Mouse (Mus musculus): ENCODE results near the gene Gtf2ird1. TPM values are rescaled to one million over a fixed set of nuclear protein-coding genes. Genes with fewer than 3 reads are reported as not detected.

Gene Gtf2ird1
- polyA plus RNA-seq, 2 experiments: 99.0 to 100 TPM

- Histone ChIP-seq H3K4me1 (ENCODE audit: control insufficient read depth, insufficient read depth, low read length) (peaks cover 16% of the 10 kb centered on the region), H3K4me2 (replicated peaks; ENCODE audit: low read depth, low read length, severe bottlenecking) (no peak overlapping the region), H3K27ac (replicated peaks; ENCODE audit: low read depth, low read length) (peak overlapping the region; percentile 58; the same call in 1 of the 2 replicates), H3K36me3 (ENCODE audit: control insufficient read depth, insufficient read depth, low read length) (peaks cover 38% of the 10 kb centered on the region), H3K9me3 (ENCODE audit: control insufficient read depth, low read length) (no peaks in the 10 kb centered on the region), H3K9ac (ENCODE audit: low read depth, low read length, severe bottlenecking) (0 out of 2 replicates have a peak overlapping the region, but pooled peaks have one; percentile 8), H3K4me3 (replicated peaks; ENCODE audit: low read length) (no peak overlapping the region), H3K27me3 (ENCODE audit: control insufficient read depth, insufficient read depth, low read length) (no peaks in the 10 kb centered on the region)
- DNase-seq (ENCODE audit: low spot score) (peak; percentile 52), ATAC-seq (ENCODE audit: low FRiP score, low read depth) (peak; percentile 58)
- WGBS: 27% methylated on average over 10 of the region's 10 CpGs
- TF ChIP-seq POLR2A (IDR thresholded peaks at IDR 0.05; ENCODE audit: borderline replicate concordance, extremely low read depth, insufficient read depth, insufficient read length): no peak
Observed at GRCm38 (mm10) chr5:134445895-134446294, 10.6 kb downstream of the Gtf2ird1 start.

DNA sequence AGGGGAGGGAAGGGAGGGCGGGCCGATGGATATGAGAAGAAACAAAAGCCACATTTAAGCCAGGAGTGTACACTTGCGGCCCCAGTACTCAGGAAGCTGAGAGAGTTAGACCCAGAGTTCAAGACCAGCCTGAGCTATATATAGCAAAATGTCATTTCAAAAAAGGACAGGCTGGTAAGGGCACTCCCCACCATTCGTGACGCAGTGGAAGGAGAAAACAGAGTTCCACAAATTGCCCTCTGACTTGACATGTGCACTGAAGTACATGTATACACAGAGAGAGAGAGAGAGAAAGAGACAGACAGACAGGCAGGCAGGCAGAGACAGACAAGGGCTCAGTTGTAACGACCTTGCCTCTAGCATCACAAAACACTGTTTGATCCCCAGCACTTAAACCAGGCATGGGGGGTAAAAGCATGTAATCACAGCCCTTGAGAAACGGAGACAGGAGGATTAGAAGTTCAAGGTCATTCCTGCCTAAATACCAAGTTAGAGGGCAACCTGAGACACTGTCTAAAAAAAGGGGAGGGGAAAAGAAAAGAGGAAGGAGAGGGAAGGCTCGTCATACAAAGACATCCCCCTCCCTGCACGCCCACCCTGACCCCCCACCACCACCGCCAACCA lies 11.2 kb downstream of the Gtf2ird1 start:
- no peaks in the 10 kb centered on the region for H3K27me3 ChIP-seq (ENCODE audit: control insufficient read depth, insufficient read depth, low read length)
- DNase-seq (ENCODE audit: low spot score) (no peak), ATAC-seq (ENCODE audit: low FRiP score, low read depth) (no peak)
- no peaks in the 10 kb centered on the region for H3K9me3 ChIP-seq (ENCODE audit: control insufficient read depth, low read length)
- H3K4me2 ChIP-seq (replicated peaks; ENCODE audit: low read depth, low read length, severe bottlenecking): no peak overlapping the region
- H3K27ac ChIP-seq (replicated peaks; ENCODE audit: low read depth, low read length): peak overlapping the region; percentile 58
- H3K4me3 ChIP-seq (replicated peaks; ENCODE audit: low read length): no peak overlapping the region
- peaks cover 19% of the 10 kb centered on the region for H3K4me1 ChIP-seq (ENCODE audit: control insufficient read depth, insufficient read depth, low read length)
- H3K36me3 ChIP-seq (ENCODE audit: control insufficient read depth, insufficient read depth, low read length): peaks cover 36% of the 10 kb centered on the region
- 65% methylated on average over 10 of the region's 10 CpGs for WGBS
- H3K9ac ChIP-seq (ENCODE audit: low read depth, low read length, severe bottlenecking): 0 out of 2 replicates have a peak overlapping the region, but pooled peaks have one; percentile 8
- no peak for TF ChIP-seq POLR2A (IDR thresholded peaks at IDR 0.05; ENCODE audit: borderline replicate concordance, extremely low read depth, insufficient read depth, insufficient read length)

DNA sequence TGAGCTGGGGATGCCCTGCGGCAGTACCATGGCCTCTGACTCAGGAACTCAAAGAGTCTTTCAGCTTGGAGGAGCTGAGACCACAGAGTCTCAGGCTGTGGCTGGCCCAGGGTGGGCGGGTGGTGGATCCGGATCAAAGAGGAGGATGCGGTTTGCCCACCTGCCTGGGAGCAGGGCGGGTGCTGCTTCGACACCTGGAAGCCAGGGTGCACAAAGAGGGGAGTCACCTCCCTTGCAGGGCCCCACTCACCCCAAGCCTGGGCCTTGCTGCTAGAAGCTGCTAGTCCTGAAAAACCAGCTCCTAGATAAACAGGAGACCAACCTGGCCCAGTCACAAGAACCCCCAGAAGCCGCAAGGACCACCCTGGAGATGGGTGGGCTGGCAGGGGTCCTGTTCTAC lies 12.0 kb downstream of the Gtf2ird1 start:
- ATAC-seq (ENCODE audit: low FRiP score, low read depth): no peak

DNA sequence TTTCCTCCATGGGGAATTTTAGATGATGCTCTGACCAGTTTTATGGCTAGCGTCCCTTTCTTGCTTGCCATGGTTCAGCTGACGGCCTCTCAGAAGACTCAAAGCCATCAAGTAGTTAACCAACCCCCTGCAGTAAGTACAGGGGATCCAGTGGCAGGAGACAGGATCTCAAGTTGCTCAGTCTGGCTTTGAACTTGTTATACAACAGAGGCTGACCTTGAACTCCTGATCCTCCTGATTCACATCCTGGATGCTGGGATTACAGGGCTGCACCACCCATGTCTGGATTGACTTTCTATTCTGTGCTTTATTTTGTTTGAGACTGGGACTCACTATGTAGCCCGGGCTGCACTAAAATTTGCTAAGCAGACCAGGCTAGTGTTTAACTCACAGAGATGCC lies 14.4 kb downstream of the Gtf2ird1 start:
- Histone ChIP-seq H3K27me3 (ENCODE audit: control insufficient read depth, insufficient read depth, low read length) (no peaks in the 10 kb centered on the region), H3K36me3 (ENCODE audit: control insufficient read depth, insufficient read depth, low read length) (peaks cover 42% of the 10 kb centered on the region), H3K27ac (replicated peaks; ENCODE audit: low read depth, low read length) (no peak overlapping the region), H3K4me2 (replicated peaks; ENCODE audit: low read depth, low read length, severe bottlenecking) (no peak overlapping the region), H3K9me3 (ENCODE audit: control insufficient read depth, low read length) (no peaks in the 10 kb centered on the region), H3K9ac (ENCODE audit: low read depth, low read length, severe bottlenecking) (no peak overlapping the region), H3K4me3 (replicated peaks; ENCODE audit: low read length) (no peak overlapping the region), H3K4me1 (ENCODE audit: control insufficient read depth, insufficient read depth, low read length) (peaks cover 32% of the 10 kb centered on the region)
- no peak for ATAC-seq (ENCODE audit: low FRiP score, low read depth)
- no peak for TF ChIP-seq POLR2A (IDR thresholded peaks at IDR 0.05; ENCODE audit: borderline replicate concordance, extremely low read depth, insufficient read depth, insufficient read length)
- WGBS: 87% methylated on average over 3 of the region's 3 CpGs
- DNase-seq (ENCODE audit: low spot score): no peak

More for the DNA sequence above, 12.0 kb downstream of the Gtf2ird1 start:
- Histone ChIP-seq H3K4me3 (replicated peaks; ENCODE audit: low read length) (no peak overlapping the region), H3K4me2 (replicated peaks; ENCODE audit: low read depth, low read length, severe bottlenecking) (no peak overlapping the region), H3K9me3 (ENCODE audit: control insufficient read depth, low read length) (no peaks in the 10 kb centered on the region), H3K9ac (ENCODE audit: low read depth, low read length, severe bottlenecking) (no peak overlapping the region), H3K27me3 (ENCODE audit: control insufficient read depth, insufficient read depth, low read length) (no peaks in the 10 kb centered on the region), H3K36me3 (ENCODE audit: control insufficient read depth, insufficient read depth, low read length) (peaks cover 42% of the 10 kb centered on the region), H3K4me1 (ENCODE audit: control insufficient read depth, insufficient read depth, low read length) (peaks cover 23% of the 10 kb centered on the region), H3K27ac (replicated peaks; ENCODE audit: low read depth, low read length) (0 out of 2 replicates have a peak overlapping the region, but pooled peaks have one; percentile 33)
- DNase-seq (ENCODE audit: low spot score): no peak
- no peak for TF ChIP-seq POLR2A (IDR thresholded peaks at IDR 0.05; ENCODE audit: borderline replicate concordance, extremely low read depth, insufficient read depth, insufficient read length)
- 91% methylated on average over 7 of the region's 7 CpGs for WGBS

DNA sequence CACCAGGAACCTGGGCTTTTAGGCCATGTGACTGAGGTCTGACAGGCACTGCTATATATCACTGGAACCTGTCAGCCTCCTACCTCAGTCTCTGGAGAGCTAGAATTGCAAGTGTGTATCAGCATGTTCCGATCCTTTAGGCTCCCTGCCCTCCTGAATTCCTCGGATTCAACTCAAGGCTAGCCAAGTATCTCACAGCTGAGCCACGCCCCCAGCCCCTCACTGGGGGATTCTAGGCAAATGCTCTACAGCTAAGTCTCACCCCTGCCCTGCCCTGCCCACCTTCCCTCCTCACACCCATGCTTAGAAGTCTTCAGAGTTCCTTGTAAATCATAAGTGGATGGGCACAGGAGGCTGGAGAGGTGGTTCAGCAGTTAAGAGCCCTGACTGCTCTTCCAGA lies 15.4 kb downstream of the Gtf2ird1 start:
- no peak overlapping the region for H3K9ac ChIP-seq (ENCODE audit: low read depth, low read length, severe bottlenecking)
- ATAC-seq (ENCODE audit: low FRiP score, low read depth) (no peak), DNase-seq (ENCODE audit: low spot score) (no peak)
- H3K4me2 ChIP-seq (replicated peaks; ENCODE audit: low read depth, low read length, severe bottlenecking): no peak overlapping the region
- H3K36me3 ChIP-seq (ENCODE audit: control insufficient read depth, insufficient read depth, low read length): peaks cover 39% of the 10 kb centered on the region
- H3K4me3 ChIP-seq (replicated peaks; ENCODE audit: low read length): no peak overlapping the region
- TF ChIP-seq POLR2A (IDR thresholded peaks at IDR 0.05; ENCODE audit: borderline replicate concordance, extremely low read depth, insufficient read depth, insufficient read length): no peak
- no peaks in the 10 kb centered on the region for H3K9me3 ChIP-seq (ENCODE audit: control insufficient read depth, low read length)
- no peaks in the 10 kb centered on the region for H3K27me3 ChIP-seq (ENCODE audit: control insufficient read depth, insufficient read depth, low read length)
- 61% methylated on average over 3 of the region's 3 CpGs for WGBS
- H3K27ac ChIP-seq (replicated peaks; ENCODE audit: low read depth, low read length): no peak overlapping the region
- H3K4me1 ChIP-seq (ENCODE audit: control insufficient read depth, insufficient read depth, low read length): peaks cover 35% of the 10 kb centered on the region

Measured in limb, embryonic 14.5 days (tissue).